Mouse (Mus musculus) cerebellum, adult 2 months (tissue): Measurements from ENCODE around the gene Shank2.

Experiments used
- CTCF ChIP-seq: fragments of 200-500 bp; IDR thresholded peaks from 2 replicates; pipeline ENCODE4 v1.5.1; 2011; ENCODE audit warnings: low read depth, mild to moderate bottlenecking, control low read depth, low read length, moderate library complexity, borderline replicate concordance; ENCODE audit not compliant: insufficient read depth
- POLR2A ChIP-seq: fragments of 200-500 bp; IDR thresholded peaks from 2 replicates; pipeline ENCODE4 v1.6.1; 2011; ENCODE audit warnings: low read length, control low read depth, borderline replicate concordance; ENCODE audit not compliant: insufficient read depth

GRCm38 (mm10) chr7:144314438-144315105 lies 312.8 kb downstream of the Shank2 start:
- TF ChIP-seq CTCF (no peak), POLR2A (no peak)
